Mouse (Mus musculus) kidney, adult 2 months (tissue): ENCODE measurements around the gene Mecom.

ENCODE experiments used
- CTCF ChIP-seq: fragments of 200-500 bp; conservative IDR thresholded peaks from 2 replicates; pipeline ENCODE4 v1.5.1; 2011; ENCODE audit warnings: low read depth, mild to moderate bottlenecking, control low read depth, low read length, moderate library complexity, mixed read lengths; ENCODE audit not compliant: insufficient read depth, insufficient read length
- POLR2A ChIP-seq: fragments of 200-500 bp; IDR thresholded peaks from one replicate; pipeline ENCODE4 v1.6.1; 2011; ENCODE audit warnings: low read depth, low read length, control low read depth

GRCm38 (mm10) chr3:30513314-30513997 is 34.4 kb downstream of the Mecom start:
- TF ChIP-seq POLR2A (no peak), CTCF (no peak)
